Mouse (Mus musculus) urinary bladder, postnatal 36 days (tissue): ENCODE results near the gene Ppef2.
"Not testable (repeated sequence)": the region's sequence is repeated elsewhere in the genome, so short reads cannot be mapped to it uniquely, and the experiment has no call there.

Experiments
- DNase-seq, 2 experiments: peaks; one replicate each; pipeline ENCODE4 v3.0.0; 2022; ENCODE audit warnings: low spot score in 2 of 2, mixed read lengths in 1 of 2

Gene Ppef2

GRCm38 (mm10) chr5:92195716-92196115 is 60.4 kb downstream of the Ppef2 start:
- not testable (repeated sequence) for DNase-seq

GRCm38 (mm10) chr5:92188881-92189483 is 67.1 kb downstream of the Ppef2 start:
- no peak for DNase-seq

- DNase-seq = no peak
Observed at GRCm38 (mm10) chr5:92183071-92183830, 72.8 kb downstream of the Ppef2 start.
